Mouse (Mus musculus) lung, embryonic 14.5 days (tissue): Measurements from ENCODE around the gene Nup205. TPM values are rescaled to one million over a fixed set of nuclear protein-coding genes. Genes with fewer than 3 reads are reported as not detected.

Experiments used
- ATAC-seq: fragments of 200-750 bp; cut with Nextera tagmentation; 2 replicates; pipeline ENCODE4 v1.8.0; 2017; ENCODE audit warnings: mild to moderate bottlenecking, moderate TSS enrichment, moderate library complexity; ENCODE audit not compliant: insufficient read depth
- DNase-seq: peaks from one replicate; pipeline ENCODE4 v3.0.0-alpha.2; 2015
- H3K27ac ChIP-seq: fragments of 300-500 bp; sonication (generic); 2 replicates; pipeline ENCODE4 v1.5.1; 2014; ENCODE audit warnings: low read depth, mild to moderate bottlenecking, moderate library complexity
- H3K27me3 ChIP-seq: fragments of 300-500 bp; sonication (generic); 2 replicates; pipeline ENCODE4 v1.6.1; 2014; ENCODE audit warnings: low read length, control low read depth; ENCODE audit not compliant: insufficient read depth
- H3K36me3 ChIP-seq: fragments of 300-500 bp; sonication (generic); 2 replicates; pipeline ENCODE4 v1.6.1; 2014; ENCODE audit warnings: control low read depth; ENCODE audit not compliant: insufficient read depth
- H3K4me1 ChIP-seq: fragments of 300-500 bp; sonication (generic); 2 replicates; pipeline ENCODE4 v1.6.1; 2014; ENCODE audit warnings: antibody characterized with exemption, control low read depth; ENCODE audit not compliant: insufficient read depth
- H3K4me2 ChIP-seq: fragments of 300-500 bp; sonication (generic); 2 replicates; pipeline ENCODE4 v1.6.1; 2014; ENCODE audit warnings: mild to moderate bottlenecking
- H3K4me3 ChIP-seq: fragments of 300-500 bp; sonication (generic); 2 replicates; pipeline ENCODE4 v1.5.1; 2014; ENCODE audit warnings: low read depth, low read length
- H3K9ac ChIP-seq: fragments of 300-500 bp; sonication (generic); 2 replicates; pipeline ENCODE4 v1.6.1; 2014
- H3K9me3 ChIP-seq: fragments of 300-500 bp; sonication (generic); 2 replicates; pipeline ENCODE4 v1.6.1; 2016; ENCODE audit warnings: low read depth, low read length, control low read depth
- CTCF ChIP-seq: IDR thresholded peaks from 2 replicates; pipeline ENCODE4 v1.5.1; 2016; ENCODE audit warnings: antibody characterized with exemption, low read depth
- WGBS: fragments of 180-500 bp; shearing (Covaris S2); extraction: QIAGEN DNeasy Blood & Tissue Kit; methylation state at CpG from one replicate; pipeline ENCODE4 v1.1.7; 2014; 5-methylcytosine and 5-hydroxymethylcytosine counted together
- polyA plus RNA-seq: library from polyadenylated mRNA; unstranded; fragments of >200 nt; fragmentation: Nextera tagmentation; extraction: Ambion mirVana; gene quantifications from 2 replicates; pipeline ENCODE4 v1.2.1, GENCODE M21; 2014

Nup205 gene
- polyA plus RNA-seq, 1 experiment from 2014 or later: 65.3 TPM

GRCm38 (mm10) chr6:35269643-35270042, 92.4 kb downstream of the Nup205 start:
- 76% methylated on average over 13 of the region's 13 CpGs for WGBS
- H3K9ac ChIP-seq: no peak overlapping the region
- H3K36me3 ChIP-seq: no peaks in the 10 kb centered on the region
- H3K4me2 ChIP-seq: no peak overlapping the region
- DNase-seq (no peak), ATAC-seq (no peak)
- H3K4me1 ChIP-seq: no peaks in the 10 kb centered on the region
- no peaks in the 10 kb centered on the region for H3K9me3 ChIP-seq
- TF ChIP-seq CTCF: no peak
- no peak overlapping the region for H3K27ac ChIP-seq
- H3K4me3 ChIP-seq: no peak overlapping the region
- no peaks in the 10 kb centered on the region for H3K27me3 ChIP-seq

- Histone ChIP-seq H3K4me1 (no peaks in the 10 kb centered on the region), H3K27ac (no peak overlapping the region), H3K4me2 (no peak overlapping the region), H3K4me3 (no peak overlapping the region), H3K9ac (no peak overlapping the region), H3K9me3 (no peaks in the 10 kb centered on the region), H3K27me3 (no peaks in the 10 kb centered on the region), H3K36me3 (no peaks in the 10 kb centered on the region)
- WGBS: 80% methylated on average over 12 of the region's 12 CpGs
- ATAC-seq (no peak), DNase-seq (no peak)
- TF ChIP-seq CTCF: no peak
Measured at GRCm38 (mm10) chr6:35271094-35271855, 94.1 kb downstream of the Nup205 start.

GRCm38 (mm10) chr6:35271868-35272765, 94.9 kb downstream of the Nup205 start:
- no peaks in the 10 kb centered on the region for H3K9me3 ChIP-seq
- DNase-seq (no peak), ATAC-seq (no peak)
- H3K27me3 ChIP-seq: no peaks in the 10 kb centered on the region
- no peaks in the 10 kb centered on the region for H3K4me1 ChIP-seq
- TF ChIP-seq CTCF: no peak
- H3K27ac ChIP-seq: no peak overlapping the region
- H3K36me3 ChIP-seq: no peaks in the 10 kb centered on the region
- no peak overlapping the region for H3K9ac ChIP-seq
- WGBS: 82% methylated on average over 20 of the region's 20 CpGs
- no peak overlapping the region for H3K4me2 ChIP-seq
- no peak overlapping the region for H3K4me3 ChIP-seq

- ATAC-seq (peak; percentile 67), DNase-seq (peak; percentile 42)
- Histone ChIP-seq H3K4me1 (no peaks in the 10 kb centered on the region), H3K27ac (no peak overlapping the region), H3K36me3 (no peaks in the 10 kb centered on the region), H3K4me2 (no peak overlapping the region), H3K9me3 (no peaks in the 10 kb centered on the region), H3K4me3 (no peak overlapping the region), H3K27me3 (no peaks in the 10 kb centered on the region), H3K9ac (no peak overlapping the region)
- no peak for TF ChIP-seq CTCF
- 43% methylated on average over 11 of the region's 11 CpGs for WGBS
Measured at GRCm38 (mm10) chr6:35273391-35274082, 96.3 kb downstream of the Nup205 start.

- H3K9me3 ChIP-seq: no peaks in the 10 kb centered on the region
- no peak for TF ChIP-seq CTCF
- H3K36me3 ChIP-seq: no peaks in the 10 kb centered on the region
- DNase-seq: no peak
- no peak overlapping the region for H3K4me2 ChIP-seq
- H3K4me3 ChIP-seq: no peak overlapping the region
- no peak for ATAC-seq
- WGBS: 44% methylated on average over 10 of the region's 10 CpGs
- no peak overlapping the region for H3K9ac ChIP-seq
- H3K27ac ChIP-seq: no peak overlapping the region
- H3K4me1 ChIP-seq: no peaks in the 10 kb centered on the region
- H3K27me3 ChIP-seq: no peaks in the 10 kb centered on the region
Measured at GRCm38 (mm10) chr6:35277903-35278587, 100.8 kb downstream of the Nup205 start.

- H3K27ac ChIP-seq: no peak overlapping the region
- WGBS: 74% methylated on average over 10 of the region's 10 CpGs
Measured at GRCm38 (mm10) chr6:35279306-35279705, 102.1 kb downstream of the Nup205 start.

More at GRCm38 (mm10) chr6:35279306-35279705, 102.1 kb downstream of the Nup205 start:
- no peak for DNase-seq
- Histone ChIP-seq H3K36me3 (no peaks in the 10 kb centered on the region), H3K4me1 (no peaks in the 10 kb centered on the region), H3K27me3 (no peaks in the 10 kb centered on the region), H3K9ac (no peak overlapping the region), H3K4me3 (no peak overlapping the region), H3K4me2 (no peak overlapping the region), H3K9me3 (no peaks in the 10 kb centered on the region)
- TF ChIP-seq CTCF: no peak
- no peak for ATAC-seq
